Mouse (Mus musculus) gastrocnemius, postnatal 25 days (tissue): ENCODE measurements around the gene Rnf128. TPM values are rescaled to one million over a fixed set of nuclear protein-coding genes. Genes with fewer than 3 reads are reported as not detected.
A peak's percentile ranks its signal among the peaks of the same experiment; 100 is the strongest.

Experiments used
- DNase-seq: peaks from one replicate; pipeline ENCODE4 v3.0.0; 2022
- total RNA-seq, 2 experiments: library from RNA; stranded (reverse); gene quantifications; 1 replicate in 1 of 2; 2 replicates in 1 of 2; pipeline ENCODE4 v1.2.3; 2021

Rnf128 gene
- total RNA-seq, 2 experiments from 2014 or later: 16.8 to 17.1 TPM

- no peak for DNase-seq
Measured at GRCm38 (mm10) chrX:139622071-139622470, 59.0 kb downstream of the Rnf128 start.

DNA sequence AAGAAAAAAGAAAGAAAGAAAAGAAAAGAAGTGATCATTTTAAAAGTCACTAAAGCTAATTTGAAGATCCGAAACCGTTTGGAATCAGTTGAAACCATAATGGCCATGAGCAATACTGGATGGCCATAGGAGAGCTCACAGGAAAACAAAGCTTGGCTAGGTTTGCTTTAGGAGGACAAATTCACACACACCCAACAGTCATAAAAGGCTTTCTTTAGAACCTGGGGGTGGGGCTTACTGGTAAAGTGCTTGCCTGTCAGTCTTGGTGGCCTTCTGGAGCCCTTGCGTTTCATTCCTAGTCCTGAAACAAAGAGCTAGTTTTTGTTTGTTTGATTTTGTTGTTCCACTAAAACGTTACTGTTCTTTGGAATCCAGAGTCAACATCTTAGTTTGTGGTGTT lies 71.6 kb downstream of the Rnf128 start:
- DNase-seq: no peak

- DNase-seq: no peak
Measured at GRCm38 (mm10) chrX:139639744-139640143, 76.6 kb downstream of the Rnf128 start.

GRCm38 (mm10) chrX:139640418-139640817 lies 77.3 kb downstream of the Rnf128 start:
- DNase-seq: no peak

GRCm38 (mm10) chrX:139652226-139652625 lies 89.1 kb downstream of the Rnf128 start:
- DNase-seq: no peak

DNA sequence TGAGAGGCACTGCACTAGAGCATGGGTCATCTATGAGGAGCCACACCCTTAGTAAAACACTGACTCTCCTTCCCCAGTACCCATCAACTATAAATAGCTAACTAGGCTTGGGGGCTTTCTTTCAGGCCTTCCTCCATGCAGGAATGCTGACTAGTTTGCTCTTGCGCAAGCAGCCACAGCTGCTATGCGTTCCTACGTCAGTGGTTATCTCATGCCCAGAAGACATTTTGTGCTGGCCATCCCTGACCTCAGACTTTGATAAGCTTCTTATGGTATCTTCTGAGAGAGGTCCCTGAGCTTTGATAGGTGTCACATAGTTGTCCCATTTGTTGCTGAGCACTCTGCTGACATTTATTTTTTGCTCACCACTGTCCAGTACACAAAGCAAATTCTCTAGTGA lies 90.2 kb downstream of the Rnf128 start:
- no peak for DNase-seq

GRCm38 (mm10) chrX:139654350-139655063 lies 91.4 kb downstream of the Rnf128 start:
- DNase-seq: no peak

DNA sequence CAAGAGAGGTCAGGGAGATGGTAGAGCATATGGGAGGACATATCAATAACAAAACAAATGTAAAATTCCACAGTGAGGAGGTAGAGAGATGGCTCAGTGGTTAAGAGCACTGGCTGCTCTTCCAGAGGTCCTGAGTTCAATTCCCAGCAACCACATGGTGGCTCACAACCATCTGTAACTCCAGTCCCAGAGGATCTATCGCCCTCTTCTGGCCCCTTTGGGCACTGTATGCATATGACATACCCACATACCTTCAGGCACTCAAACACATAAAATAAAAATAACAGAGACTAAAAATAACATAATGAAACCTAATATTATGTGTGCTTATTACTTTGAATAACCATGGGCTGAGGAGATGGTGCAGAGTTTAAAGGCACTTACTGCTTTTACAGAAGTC lies 99.0 kb downstream of the Rnf128 start:
- DNase-seq: no peak

- DNase-seq: no peak
Measured at GRCm38 (mm10) chrX:139665829-139666228, 102.7 kb downstream of the Rnf128 start.

DNA sequence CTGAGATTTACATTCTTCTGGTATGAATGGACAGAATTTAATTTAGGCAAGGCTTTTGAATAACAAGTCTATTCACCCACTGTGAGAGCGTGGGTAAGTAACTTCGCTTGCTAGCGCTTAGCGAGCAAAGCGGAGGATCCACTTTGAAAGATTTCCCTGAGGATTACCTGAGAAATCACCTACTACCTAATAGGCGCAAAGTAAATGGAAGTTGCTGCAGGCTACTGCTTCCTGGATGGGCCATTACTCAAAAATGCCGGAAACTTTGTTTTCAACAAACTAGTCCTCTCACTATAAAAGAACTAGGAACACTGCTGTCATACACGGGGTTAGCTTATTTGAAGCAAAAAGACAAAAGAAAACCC lies 121.3 kb downstream of the Rnf128 start:
- DNase-seq: no peak

GRCm38 (mm10) chrX:139684775-139685695 lies 121.9 kb downstream of the Rnf128 start, which contains the start of gene Tbc1d8b:
Gene Tbc1d8b, plus strand, starts transcription at chrX:139684996.
- peak; percentile 71 for DNase-seq

DNA sequence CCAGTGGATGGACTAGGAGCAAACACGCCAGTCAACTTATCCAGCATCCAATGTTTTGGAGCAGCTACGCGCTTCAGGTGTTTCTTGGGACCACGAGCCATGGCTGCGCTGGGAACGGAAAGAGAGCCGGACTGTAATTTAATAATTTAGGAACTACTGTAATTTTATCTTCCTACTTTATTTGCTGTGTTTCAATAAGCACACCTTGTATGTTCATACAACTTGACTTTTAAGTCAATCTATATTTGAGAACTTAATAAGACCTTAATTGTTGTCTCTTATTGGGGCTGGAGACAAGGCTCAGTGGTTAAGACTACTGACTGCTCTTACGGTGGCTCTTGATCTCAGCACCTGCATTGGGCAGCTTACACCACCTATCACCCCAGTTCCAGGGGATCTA lies 151.3 kb downstream of the Rnf128 start, which contains the start of gene Gm15013:
TSS of gene Gm15013 (minus strand) at position 101 of the 400 bp plus-strand sequence.
- no peak for DNase-seq

DNA sequence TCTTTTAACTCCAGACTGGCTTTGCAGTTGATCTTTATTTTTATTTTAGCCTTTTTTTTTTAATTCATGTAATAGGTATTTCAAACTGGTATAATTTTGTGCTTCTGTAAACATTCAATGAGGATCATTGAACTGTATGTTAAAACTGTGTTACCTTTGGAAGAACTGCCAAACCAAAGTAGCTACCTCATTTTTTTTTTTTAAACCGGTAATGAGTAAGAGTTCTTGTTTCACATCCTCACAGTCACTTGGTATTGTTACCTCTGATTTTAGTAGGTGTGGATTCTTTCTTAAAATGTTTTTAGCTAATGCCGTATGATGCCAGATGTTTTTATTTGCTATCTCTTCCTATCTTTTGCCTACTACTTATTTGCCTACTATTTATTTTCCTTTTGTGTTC lies 159.2 kb downstream of the Rnf128 start:
- DNase-seq: no peak

Other genes starting within 250 kb of the Rnf128 start
- not detected for gene Trap1a, start 229.6 kb upstream of the Rnf128 start, total RNA-seq
- gene D330045A20Rik, start 82.9 kb upstream of the Rnf128 start, total RNA-seq: not detected
- 1 to 10 TPM; 3.1 to 3.5 TPM for gene Tbc1d8b, start 121.7 kb downstream of the Rnf128 start, total RNA-seq
- not detected for gene Gm15013, start 151.2 kb downstream of the Rnf128 start, total RNA-seq
- not detected for gene Ripply1, start 219.0 kb downstream of the Rnf128 start, total RNA-seq
- gene Cldn2, start 237.5 kb downstream of the Rnf128 start, total RNA-seq: not detected